Mouse (Mus musculus): Measurements from ENCODE around the gene Myod1.

DNA sequence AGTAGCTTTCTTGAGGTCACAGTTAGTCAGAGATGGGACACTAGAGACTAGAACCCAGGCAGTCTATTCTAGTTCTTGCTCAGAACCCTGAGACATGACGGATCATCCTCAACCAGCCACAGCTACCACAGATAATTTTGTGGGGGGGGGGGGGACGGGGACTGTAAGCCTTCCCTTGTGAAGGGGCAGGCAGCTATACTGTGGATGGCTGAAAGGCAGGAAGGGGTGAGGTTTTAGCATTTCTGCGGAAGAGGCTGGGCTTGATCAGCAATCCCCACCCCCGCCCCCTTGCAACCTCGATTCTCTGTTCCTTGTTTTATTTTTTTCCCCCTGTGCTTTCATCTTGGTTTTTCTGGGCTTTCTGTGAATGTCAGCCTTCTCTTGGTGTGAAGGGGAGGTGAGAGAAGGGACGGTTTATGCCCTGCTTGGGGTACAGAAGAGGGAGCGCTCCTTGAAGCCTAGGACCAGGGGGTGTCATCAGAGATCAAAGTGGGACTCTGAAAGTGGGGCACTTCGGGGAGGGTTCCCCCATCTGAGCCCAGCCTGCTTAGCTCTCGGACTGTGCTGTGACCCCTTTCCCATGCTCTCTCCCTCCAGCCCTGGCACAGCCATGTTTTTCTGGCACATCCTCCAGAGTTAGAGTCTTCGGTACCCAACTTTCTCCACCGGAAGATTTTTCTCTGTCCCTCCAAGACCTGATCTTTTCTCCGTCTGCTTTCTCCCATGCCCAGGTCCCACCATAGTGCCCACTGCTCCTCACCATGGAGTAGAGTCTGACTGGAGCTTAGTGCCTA, 17.6 kb downstream of the Myod1 start:
- TF ChIP-seq CTCF (IDR thresholded peaks at IDR 0.05) (no peak), EP300 (IDR thresholded peaks at IDR 0.05) (no peak)
